Mouse (Mus musculus) hindbrain, embryonic 11.5 days (tissue): ENCODE results near the gene Shc4. TPM values are rescaled to one million over a fixed set of nuclear protein-coding genes. Genes with fewer than 3 reads are reported as not detected.

Source experiments
- ATAC-seq: fragments of 200-750 bp; cut with Nextera tagmentation; 2 replicates; pipeline ENCODE4 v1.8.0; 2017; ENCODE audit warnings: mild to moderate bottlenecking, moderate TSS enrichment, moderate library complexity; ENCODE audit not compliant: low FRiP score
- DNase-seq: peaks from one replicate; pipeline ENCODE4 v3.0.0-alpha.2; 2015; ENCODE audit warnings: low spot score
- H3K27ac ChIP-seq: fragments of 300-500 bp; sonication (generic); 2 replicates; pipeline ENCODE4 v1.5.1; 2014; ENCODE audit warnings: mild to moderate bottlenecking, low read depth, low read length
- H3K27me3 ChIP-seq: fragments of 300-500 bp; sonication (generic); 2 replicates; pipeline ENCODE4 v1.6.1; 2014; ENCODE audit warnings: mild to moderate bottlenecking, low read length, moderate library complexity, mixed read lengths; ENCODE audit not compliant: control insufficient read depth, insufficient read depth
- H3K36me3 ChIP-seq: fragments of 300-500 bp; sonication (generic); 2 replicates; pipeline ENCODE4 v1.6.1; 2014; ENCODE audit warnings: mild to moderate bottlenecking, low read length, moderate library complexity, mixed read lengths; ENCODE audit not compliant: control insufficient read depth, insufficient read depth
- H3K4me1 ChIP-seq: fragments of 300-500 bp; sonication (generic); replicated peaks from 2 replicates; pipeline ENCODE4 v1.6.1; 2014; ENCODE audit warnings: low read length, mixed read lengths; ENCODE audit not compliant: control insufficient read depth, insufficient read depth
- H3K4me2 ChIP-seq: fragments of 300-500 bp; sonication (generic); replicated peaks from 2 replicates; pipeline ENCODE4 v1.6.1; 2014; ENCODE audit warnings: mild to moderate bottlenecking, low read depth, low read length
- H3K4me3 ChIP-seq: fragments of 300-500 bp; sonication (generic); 2 replicates; pipeline ENCODE4 v1.5.1; 2014; ENCODE audit warnings: low read depth, low read length
- H3K9ac ChIP-seq: fragments of 300-500 bp; sonication (generic); 2 replicates; pipeline ENCODE4 v1.6.1; 2014; ENCODE audit warnings: low read depth, low read length
- H3K9me3 ChIP-seq: fragments of 300-500 bp; sonication (generic); 2 replicates; pipeline ENCODE4 v1.6.1; 2016; ENCODE audit warnings: low read length; ENCODE audit not compliant: control insufficient read depth
- WGBS: fragments of 180-500 bp; shearing (Covaris S2); extraction: QIAGEN DNeasy Blood & Tissue Kit; methylation state at CpG from one replicate; pipeline ENCODE4 v1.1.7; 2014; 5-methylcytosine and 5-hydroxymethylcytosine counted together
- polyA plus RNA-seq: library from polyadenylated mRNA; unstranded; fragments of >200 nt; fragmentation: Nextera tagmentation; extraction: Ambion mirVana; gene quantifications from 2 replicates; pipeline ENCODE4 v1.2.1, GENCODE M21; 2014

Shc4 gene
- polyA plus RNA-seq, 1 experiment from 2014 or later, result 1.8 TPM

GRCm38 (mm10) chr2:125591895-125592294 is 132.1 kb downstream of the Shc4 start:
- DNase-seq (no peak), ATAC-seq (no peak)
- peaks cover 6% of the 10 kb centered on the region; the same call in 1 of the 2 replicates for H3K36me3 ChIP-seq
- no peak overlapping the region for H3K27ac ChIP-seq
- H3K27me3 ChIP-seq, result no peaks in the 10 kb centered on the region
- H3K4me1 ChIP-seq, result no peaks in the 10 kb centered on the region
- H3K4me3 ChIP-seq, result no peak overlapping the region
- WGBS, result 93% methylated on average over 4 of the region's 4 CpGs
- no peak overlapping the region for H3K4me2 ChIP-seq
- H3K9me3 ChIP-seq, result no peaks in the 10 kb centered on the region
- H3K9ac ChIP-seq, result no peak overlapping the region

GRCm38 (mm10) chr2:125589287-125589686 is 134.7 kb downstream of the Shc4 start:
- no peak for ATAC-seq
- H3K4me3 ChIP-seq, result no peak overlapping the region
- 97% methylated on average over 12 of the region's 12 CpGs for WGBS

GRCm38 (mm10) chr2:125581081-125581480 is 142.9 kb downstream of the Shc4 start:
- DNase-seq (no peak), ATAC-seq (no peak)
- no peak overlapping the region for H3K4me3 ChIP-seq
- H3K4me2 ChIP-seq, result no peak overlapping the region
- H3K9me3 ChIP-seq, result no peaks in the 10 kb centered on the region
- peaks cover 9% of the 10 kb centered on the region for H3K36me3 ChIP-seq
- no peak overlapping the region for H3K27ac ChIP-seq
- H3K9ac ChIP-seq, result no peak overlapping the region
- 86% methylated on average over 5 of the region's 5 CpGs for WGBS
- no peaks in the 10 kb centered on the region for H3K4me1 ChIP-seq
- no peaks in the 10 kb centered on the region for H3K27me3 ChIP-seq

More at GRCm38 (mm10) chr2:125589287-125589686, 134.7 kb downstream of the Shc4 start:
- Histone ChIP-seq H3K4me1 (no peaks in the 10 kb centered on the region), H3K36me3 (peaks cover 6% of the 10 kb centered on the region; the same call in 1 of the 2 replicates), H3K9ac (no peak overlapping the region), H3K27ac (no peak overlapping the region), H3K27me3 (no peaks in the 10 kb centered on the region), H3K9me3 (no peaks in the 10 kb centered on the region), H3K4me2 (no peak overlapping the region)
- no peak for DNase-seq

GRCm38 (mm10) chr2:125577670-125578069 is 146.3 kb downstream of the Shc4 start:
- no peak overlapping the region for H3K4me3 ChIP-seq
- no peak overlapping the region for H3K27ac ChIP-seq
- H3K4me2 ChIP-seq, result no peak overlapping the region
- WGBS, result 77% methylated on average over 4 of the region's 4 CpGs
- no peak for ATAC-seq
- peaks cover 12% of the 10 kb centered on the region for H3K36me3 ChIP-seq
- H3K4me1 ChIP-seq, result no peaks in the 10 kb centered on the region
- DNase-seq, result no peak
- H3K9ac ChIP-seq, result no peak overlapping the region
- H3K9me3 ChIP-seq, result no peaks in the 10 kb centered on the region
- no peaks in the 10 kb centered on the region for H3K27me3 ChIP-seq

Other genes starting within 250 kb of the Shc4 start
- gene Gm9913, start 219.1 kb downstream of the Shc4 start, polyA plus RNA-seq, result 0.25 and 0.28 TPM in 2 replicates
- gene Fbn1, start 216.2 kb downstream of the Shc4 start, polyA plus RNA-seq, result 8.7 and 12.3 TPM in 2 replicates
- 7.6 and 9.9 TPM in 2 replicates for gene Cep152, start 99.0 kb downstream of the Shc4 start, polyA plus RNA-seq
- gene Eid1, start 51.1 kb downstream of the Shc4 start, polyA plus RNA-seq, result 314 and 320 TPM in 2 replicates
- 29.2 and 32.4 TPM in 2 replicates for gene Secisbp2l, start 58.7 kb upstream of the Shc4 start, polyA plus RNA-seq
- gene Galk2, start 135.0 kb upstream of the Shc4 start, polyA plus RNA-seq, result 31.7 and 35.5 TPM in 2 replicates
- gene Cops2, start 135.0 kb upstream of the Shc4 start, polyA plus RNA-seq, result 110 and 115 TPM in 2 replicates